Mouse (Mus musculus) cerebellum, adult 18-20 months (tissue): ENCODE data around the gene Atp11a.

Experiments used
- DNase-seq, 2 experiments: peaks; one replicate each; pipeline ENCODE4 v3.0.0; 2021

Atp11a gene

GRCm38 (mm10) chr8:12874194-12874791 lies 117.5 kb downstream of the Atp11a start:
- DNase-seq = peak; percentile 94 to 97

DNA sequence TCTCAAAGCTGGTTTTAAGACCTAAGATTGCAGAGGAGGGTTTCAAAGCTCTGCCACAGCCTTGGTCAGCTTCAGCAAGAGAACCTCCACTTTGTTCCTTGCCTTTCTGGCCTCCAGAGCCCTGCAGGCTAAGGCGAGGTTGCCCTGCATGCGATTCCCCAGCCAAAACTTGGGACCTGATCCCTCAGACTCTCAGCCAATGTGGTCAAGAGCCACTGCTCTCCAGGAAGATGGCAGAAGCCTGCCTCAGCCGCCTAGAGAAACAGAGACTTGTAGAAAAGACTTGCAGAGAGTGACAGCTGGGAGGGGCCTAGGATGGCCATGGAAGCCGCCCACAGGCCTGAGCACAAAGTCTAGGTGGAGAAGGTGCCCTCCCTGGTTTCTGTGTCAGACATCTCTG lies 118.2 kb downstream of the Atp11a start:
- peak; percentile 40 to 51 for DNase-seq

- DNase-seq = no peak
Measured at GRCm38 (mm10) chr8:12877126-12877525, 120.3 kb downstream of the Atp11a start.

GRCm38 (mm10) chr8:12880163-12880562 lies 123.3 kb downstream of the Atp11a start:
- DNase-seq = no peak

- peak in 1 of 2 experiments; percentile 54 for DNase-seq
Measured at GRCm38 (mm10) chr8:12883051-12884004, 126.5 kb downstream of the Atp11a start.

DNA sequence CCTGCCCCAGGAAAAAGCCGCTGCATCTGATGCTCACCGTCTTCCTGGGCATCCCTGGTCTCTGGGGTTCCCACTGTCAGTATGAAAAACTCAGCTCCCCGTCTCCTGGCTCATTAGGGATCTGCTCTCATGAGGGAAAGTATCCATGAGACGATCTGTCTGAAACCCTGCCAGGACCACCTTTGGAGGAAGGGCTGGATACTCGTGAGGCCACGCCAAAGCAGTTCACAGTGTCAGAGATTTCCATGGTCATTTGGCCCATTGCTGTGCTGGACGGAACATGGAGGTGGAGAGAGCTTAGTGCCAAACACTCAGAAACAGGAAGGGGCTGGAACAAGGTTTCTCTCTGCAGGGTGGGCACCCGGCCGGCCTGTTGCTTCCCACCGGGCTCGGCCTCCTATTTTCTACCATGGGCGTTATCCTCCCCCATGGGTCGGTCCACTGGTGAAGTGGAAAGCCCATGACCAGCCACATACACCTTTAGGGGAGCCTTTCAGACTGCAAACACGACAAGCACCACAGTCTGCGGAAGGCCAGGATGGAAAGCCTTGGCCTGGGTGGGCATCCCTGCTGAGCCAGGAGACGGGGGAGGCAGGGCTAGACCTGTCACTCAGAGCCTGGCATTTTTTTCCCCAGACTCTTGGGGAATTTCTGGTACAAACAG lies 131.1 kb downstream of the Atp11a start:
- peak; percentile 52 to 54 for DNase-seq

DNA sequence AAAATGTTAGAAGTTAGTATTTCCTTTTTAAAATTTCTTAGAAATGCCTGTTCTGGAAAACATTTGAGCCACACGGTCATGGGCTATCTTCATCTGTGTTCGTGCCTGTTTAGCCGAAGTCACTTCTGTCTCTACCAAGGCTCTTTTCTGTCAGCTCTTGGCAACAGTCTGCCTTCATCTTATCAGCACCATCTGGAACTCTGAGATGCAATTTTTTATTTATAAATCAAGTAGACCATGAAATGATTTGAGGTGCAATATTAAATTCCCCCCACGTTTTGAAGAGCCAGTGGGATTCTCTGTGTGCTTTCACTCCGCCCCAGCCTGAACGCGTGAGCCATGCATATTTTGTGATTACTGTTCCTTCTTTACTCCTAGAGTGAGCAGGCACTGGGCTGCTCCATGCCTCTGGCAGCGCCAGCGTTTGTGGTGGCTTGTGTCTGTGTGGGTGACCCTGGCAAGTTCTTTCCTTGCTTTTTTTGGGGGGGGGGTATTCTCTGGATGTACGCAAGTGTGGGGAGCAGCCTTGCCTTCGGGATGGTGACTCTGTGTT lies 132.3 kb downstream of the Atp11a start:
- peak in 1 of 2 experiments; percentile 35 for DNase-seq

DNA sequence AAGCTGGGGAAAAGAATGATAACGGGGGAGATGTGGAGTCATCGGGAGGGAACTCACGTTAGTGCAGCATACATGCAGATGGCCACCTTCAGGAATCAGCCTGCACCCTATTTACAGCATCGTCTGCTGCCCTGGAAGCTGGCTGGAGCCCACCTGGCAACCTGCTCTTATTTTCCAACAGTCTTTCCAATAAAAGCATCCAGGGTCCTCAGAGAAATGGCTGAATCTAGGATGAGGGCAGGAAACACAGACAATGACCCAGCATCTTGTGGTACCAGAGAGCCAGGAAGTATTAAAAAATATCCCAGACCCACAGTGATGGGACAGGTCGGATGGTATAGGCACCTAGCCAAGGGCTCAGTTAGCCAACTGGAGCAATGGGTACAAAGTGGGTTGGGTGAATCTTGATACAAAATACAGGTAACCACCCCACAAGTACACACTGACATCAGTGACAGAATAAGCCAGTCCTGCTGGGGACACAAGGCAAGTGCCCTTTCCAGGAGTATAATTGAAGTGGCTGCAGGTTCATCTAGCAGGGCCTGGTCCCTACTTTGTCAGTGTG lies 136.2 kb downstream of the Atp11a start:
- DNase-seq = peak in 1 of 2 experiments; percentile 36

- peak; percentile 87 to 94 for DNase-seq
Measured at GRCm38 (mm10) chr8:12893797-12894578, 137.2 kb downstream of the Atp11a start.

GRCm38 (mm10) chr8:12894783-12895534 lies 138.1 kb downstream of the Atp11a start:
- peak; percentile 65 to 74 for DNase-seq

DNA sequence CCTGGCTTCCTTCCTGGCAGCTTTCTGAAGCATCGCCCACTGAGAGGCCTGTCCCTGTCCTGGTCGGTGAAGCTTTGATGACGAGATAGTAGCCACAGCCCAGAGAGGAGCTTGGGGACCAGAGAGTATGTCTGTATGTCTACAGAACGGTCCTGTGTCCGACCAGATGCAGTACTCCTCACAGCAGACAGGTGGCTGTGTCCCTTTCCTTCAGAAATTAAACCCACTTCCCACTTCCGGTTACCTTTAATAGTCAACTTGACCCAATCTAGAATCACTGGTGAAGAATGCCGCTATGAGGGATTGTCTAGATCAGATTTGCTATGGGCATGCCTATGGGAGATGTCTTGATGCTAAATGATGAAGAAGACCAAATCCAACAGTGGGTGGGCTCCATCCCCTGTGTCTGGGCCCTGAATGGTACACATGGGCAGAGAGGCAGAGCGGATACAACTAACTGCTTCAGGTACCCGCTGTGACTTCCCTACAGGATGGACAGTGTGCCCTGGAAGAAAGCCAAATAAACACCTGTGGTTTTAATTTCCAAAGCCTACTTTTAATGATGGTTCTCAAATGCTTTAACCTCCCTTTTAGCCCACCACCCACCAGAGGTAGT lies 138.8 kb downstream of the Atp11a start:
- peak; percentile 39 to 40 for DNase-seq

GRCm38 (mm10) chr8:12896494-12897373 lies 139.9 kb downstream of the Atp11a start:
- DNase-seq = peak; percentile 78 to 83

GRCm38 (mm10) chr8:12897815-12898214 lies 141.0 kb downstream of the Atp11a start:
- peak in 1 of 2 experiments; percentile 14 for DNase-seq

GRCm38 (mm10) chr8:12903790-12904415 lies 147.1 kb downstream of the Atp11a start:
- no peak for DNase-seq

GRCm38 (mm10) chr8:12905122-12905521 lies 148.3 kb downstream of the Atp11a start:
- DNase-seq = no peak

DNA sequence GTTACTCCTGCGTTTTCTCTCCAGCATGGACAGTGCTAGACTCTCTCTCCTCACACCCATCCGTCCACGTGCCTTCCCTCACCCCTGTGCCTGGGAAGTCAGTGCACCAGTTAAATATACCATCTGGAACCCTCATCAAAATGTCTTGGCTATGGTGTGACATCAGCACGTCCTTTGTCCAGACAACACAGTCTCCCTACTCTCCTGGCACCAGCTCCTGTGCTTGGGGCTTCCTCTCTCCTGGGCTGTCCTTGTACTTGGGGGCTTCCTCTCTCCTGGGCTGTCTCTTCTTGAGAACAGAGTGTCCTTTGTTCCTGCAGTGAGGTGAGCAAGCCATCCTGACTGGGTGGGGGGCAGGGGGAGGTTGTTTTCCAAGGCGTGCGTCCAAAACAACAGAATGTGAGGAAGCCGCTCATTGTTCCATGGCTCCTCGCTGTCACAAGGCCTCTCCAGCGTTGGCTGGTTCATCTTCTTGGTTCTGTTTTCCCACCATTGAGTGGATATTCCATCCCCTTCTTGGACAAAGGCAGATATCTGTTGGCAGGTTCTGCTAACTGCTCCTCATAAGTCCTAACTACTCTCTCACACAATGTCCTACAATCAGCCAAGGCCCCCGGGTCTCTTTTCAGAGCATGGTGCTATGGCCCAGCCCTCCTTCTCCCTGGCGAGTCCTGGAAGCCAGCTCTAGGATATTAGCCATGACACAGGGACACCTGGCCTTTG lies 148.9 kb downstream of the Atp11a start:
- peak; percentile 38 to 46 for DNase-seq

- DNase-seq = no peak
Measured at GRCm38 (mm10) chr8:12906597-12906996, 149.8 kb downstream of the Atp11a start.

DNA sequence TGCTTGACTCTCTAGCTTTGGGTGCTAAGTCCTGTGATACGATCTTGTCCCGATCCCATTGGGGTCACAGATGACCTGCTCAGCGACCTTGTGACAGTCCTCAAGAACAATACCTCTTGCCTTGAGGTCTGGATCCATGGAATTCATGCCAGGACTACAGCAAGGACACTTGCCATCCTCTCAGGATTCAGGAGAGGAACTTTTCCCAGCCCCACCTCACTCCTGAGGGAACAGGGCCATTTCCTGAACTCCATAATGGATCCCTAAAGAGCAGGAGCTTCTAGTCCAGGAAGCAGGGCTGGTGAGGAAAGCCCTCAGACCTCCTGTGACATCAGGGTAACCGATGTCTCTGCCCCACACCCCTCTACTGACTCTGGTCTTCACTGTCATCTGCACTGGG lies 150.9 kb downstream of the Atp11a start:
- no peak for DNase-seq
